Mouse (Mus musculus): ENCODE results near the gene Acvr1.
A peak's percentile ranks its signal among the peaks of the same experiment; 100 is the strongest.

Acvr1 gene

GRCm38 (mm10) chr2:58470290-58470689 lies 96.7 kb downstream of the Acvr1 start:
- no peak for DNase-seq

GRCm38 (mm10) chr2:58469816-58470215 lies 97.1 kb downstream of the Acvr1 start, which contains the start of gene Gm17409:
TSS of gene Gm17409 (plus strand) at chr2:58470116.
- no peak for DNase-seq

DNA sequence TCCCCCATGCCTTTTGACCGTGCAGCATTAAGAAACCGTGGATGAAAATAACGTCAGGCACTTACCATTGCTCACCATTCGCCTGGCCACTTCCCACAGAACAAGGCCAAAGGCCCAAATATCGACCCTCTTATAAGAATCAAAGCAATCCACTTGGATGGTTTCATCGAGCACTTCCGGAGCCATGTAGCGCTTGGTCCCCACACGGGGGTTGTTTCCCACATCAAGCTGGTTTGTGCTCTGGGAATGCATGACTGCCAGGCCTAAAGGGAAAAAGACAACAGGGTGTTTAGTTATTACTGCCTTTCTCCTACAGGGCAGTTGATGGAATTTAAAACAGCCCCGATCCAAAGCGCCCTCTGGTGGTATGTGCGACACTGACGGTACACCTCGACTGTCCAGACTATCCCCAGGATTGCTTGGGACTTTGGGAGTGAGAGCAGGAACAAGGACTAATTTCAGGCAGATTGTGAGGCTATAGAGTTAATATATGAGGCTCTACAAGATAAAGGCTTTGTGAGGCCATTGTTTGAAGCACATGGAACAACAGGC lies 108.1 kb downstream of the Acvr1 start:
- peak; percentile 57 for DNase-seq

DNA sequence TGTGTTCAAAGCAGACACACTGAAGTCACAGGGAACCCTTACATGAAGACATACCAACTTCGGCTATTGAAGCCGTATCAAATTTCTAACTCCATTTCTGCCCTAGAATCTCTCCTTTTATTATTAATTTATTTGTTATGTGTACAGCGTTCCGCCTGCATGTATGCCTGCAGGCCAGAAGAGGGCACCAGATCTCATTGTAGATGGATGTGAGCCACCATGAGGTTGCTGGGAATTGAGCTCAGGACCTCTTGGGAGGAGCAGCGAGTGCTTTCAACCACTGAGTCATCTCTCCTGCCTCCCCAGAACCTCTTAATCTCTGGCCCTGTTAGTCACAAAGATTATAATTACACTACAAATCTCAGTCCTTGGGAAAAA lies 109.5 kb downstream of the Acvr1 start:
- DNase-seq = no peak

GRCm38 (mm10) chr2:58456843-58457487 lies 110.0 kb downstream of the Acvr1 start:
- DNase-seq = no peak

GRCm38 (mm10) chr2:58454095-58454865 lies 112.7 kb downstream of the Acvr1 start:
- DNase-seq = no peak

DNA sequence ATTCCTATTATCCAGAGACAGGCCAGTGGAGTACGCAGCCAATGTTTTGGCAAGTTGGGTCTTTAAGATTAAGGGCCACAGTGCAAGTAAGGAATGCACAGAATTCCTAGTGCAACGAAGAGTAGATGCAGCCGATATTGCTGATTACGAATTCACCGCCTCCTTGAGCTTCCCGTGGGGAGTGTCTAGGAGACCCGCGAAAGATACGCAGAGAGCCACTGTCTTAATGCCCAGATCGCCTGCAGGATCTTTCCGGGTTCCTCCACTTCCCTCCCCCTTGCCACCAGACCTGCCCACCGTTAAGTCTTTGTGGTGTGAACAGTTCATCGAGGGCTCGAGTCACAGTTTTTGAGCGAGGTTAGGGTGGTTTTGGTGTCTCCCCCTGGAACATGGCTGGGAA lies 120.0 kb downstream of the Acvr1 start:
- DNase-seq = no peak

- DNase-seq = no peak
Measured at GRCm38 (mm10) chr2:58443163-58443562, 123.8 kb downstream of the Acvr1 start.

DNA sequence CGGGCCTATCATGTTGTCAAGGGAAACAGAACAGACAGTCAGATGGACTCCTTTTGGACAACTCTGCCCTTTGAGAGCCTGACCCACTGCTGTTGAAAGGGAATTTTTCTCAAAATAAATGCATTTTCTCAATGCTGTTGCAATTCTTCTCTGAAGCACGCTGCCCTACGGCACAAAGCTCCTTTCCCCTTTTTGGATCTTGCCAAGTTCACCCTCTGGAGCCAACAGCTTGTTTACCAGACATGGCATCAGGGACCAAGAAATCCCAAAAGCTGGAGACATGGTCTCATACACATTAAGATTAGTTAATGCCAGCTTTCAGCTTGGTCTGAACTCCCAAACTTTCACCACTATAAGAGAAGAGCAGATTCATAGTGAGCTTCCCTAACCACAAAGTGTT lies 130.0 kb downstream of the Acvr1 start:
- DNase-seq = no peak

DNA sequence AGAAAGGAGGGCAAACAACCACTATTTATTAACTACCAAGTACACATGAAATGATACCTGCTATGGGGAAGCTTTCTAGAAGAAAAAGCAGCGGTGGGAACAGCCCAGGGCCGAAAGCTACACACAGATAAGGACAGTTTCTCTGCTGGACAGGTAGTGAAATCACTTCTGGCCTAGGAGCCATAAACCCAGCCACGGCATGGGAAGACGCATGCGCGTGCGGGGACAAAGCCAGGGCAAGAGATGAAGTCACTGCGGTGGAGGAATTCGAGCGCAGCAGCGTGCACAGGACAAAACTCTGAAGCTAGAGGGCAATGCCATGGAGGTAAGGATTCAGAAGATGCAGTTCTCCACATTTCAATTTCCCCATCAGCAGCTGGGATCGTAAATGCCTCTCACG lies 131.4 kb downstream of the Acvr1 start:
- DNase-seq = no peak

- DNase-seq = no peak
Measured at GRCm38 (mm10) chr2:58434438-58434837, 132.5 kb downstream of the Acvr1 start.

DNA sequence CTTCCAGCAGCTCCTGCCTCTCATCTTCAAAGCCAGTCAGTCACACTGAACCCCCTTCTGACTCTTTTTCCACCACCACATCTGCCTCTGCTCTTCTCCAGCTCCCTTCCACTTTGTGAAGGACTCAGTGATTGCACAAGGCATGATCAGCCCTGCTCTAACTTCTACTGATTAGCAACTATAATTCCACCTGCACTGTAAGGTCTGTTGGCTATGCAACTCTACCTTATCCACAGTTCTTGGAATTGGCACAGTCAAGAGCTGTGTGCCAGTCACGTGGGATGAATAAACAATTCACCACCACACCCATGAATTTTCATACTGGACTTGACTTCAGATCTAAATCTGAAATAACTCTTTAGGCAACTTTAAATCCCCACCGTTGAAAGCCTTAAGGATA lies 133.6 kb downstream of the Acvr1 start:
- no peak for DNase-seq

DNA sequence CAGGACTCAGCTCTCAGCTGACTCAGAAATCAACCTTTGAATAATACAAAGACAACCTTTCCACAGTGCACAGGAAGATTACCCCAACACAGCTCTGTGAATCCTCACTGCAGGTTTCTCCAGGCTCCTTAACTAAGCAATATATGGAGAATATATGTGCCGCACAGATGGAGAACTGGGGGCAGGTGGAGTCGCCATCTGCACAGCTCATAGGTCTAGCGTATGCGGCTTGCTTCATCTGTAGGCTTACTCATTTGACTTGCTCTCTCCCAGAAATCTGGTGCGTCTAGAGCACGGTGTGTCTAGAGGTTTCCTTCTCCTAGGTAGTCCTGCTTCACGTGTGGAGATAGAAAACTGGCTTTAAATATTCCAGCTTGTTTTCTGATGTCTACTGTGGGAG lies 134.7 kb downstream of the Acvr1 start:
- no peak for DNase-seq

DNA sequence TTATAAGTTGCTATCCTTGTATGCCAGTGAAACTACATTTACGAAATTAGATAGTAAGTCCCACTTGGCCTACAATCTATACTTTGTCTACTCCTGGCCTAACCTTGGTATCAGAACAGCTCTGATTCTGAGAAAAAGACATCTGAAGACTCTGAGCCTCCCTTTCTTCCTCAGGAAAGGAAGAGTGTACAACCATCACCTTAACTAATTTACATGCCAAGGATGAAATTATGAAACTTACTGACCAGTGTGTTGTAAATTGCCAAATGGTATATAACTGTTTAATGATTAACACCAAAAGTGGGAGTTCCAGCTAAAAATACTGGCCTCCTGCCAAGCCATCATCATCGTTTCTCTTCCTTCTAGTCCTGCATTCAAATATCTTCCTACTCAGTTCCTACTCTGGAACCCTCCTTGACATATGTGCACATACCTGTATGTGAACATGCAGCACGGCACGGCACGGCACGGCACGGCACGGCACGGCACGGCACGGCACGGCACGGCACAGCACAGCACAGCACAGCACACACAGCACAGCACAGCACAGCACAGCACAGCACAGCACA lies 141.4 kb downstream of the Acvr1 start:
- DNase-seq = no peak

GRCm38 (mm10) chr2:58423319-58423718 lies 143.6 kb downstream of the Acvr1 start:
- no peak for DNase-seq

GRCm38 (mm10) chr2:58419571-58419970 lies 147.4 kb downstream of the Acvr1 start:
- DNase-seq = no peak

- no peak for DNase-seq
Measured at GRCm38 (mm10) chr2:58418109-58418508, 148.8 kb downstream of the Acvr1 start.

DNA sequence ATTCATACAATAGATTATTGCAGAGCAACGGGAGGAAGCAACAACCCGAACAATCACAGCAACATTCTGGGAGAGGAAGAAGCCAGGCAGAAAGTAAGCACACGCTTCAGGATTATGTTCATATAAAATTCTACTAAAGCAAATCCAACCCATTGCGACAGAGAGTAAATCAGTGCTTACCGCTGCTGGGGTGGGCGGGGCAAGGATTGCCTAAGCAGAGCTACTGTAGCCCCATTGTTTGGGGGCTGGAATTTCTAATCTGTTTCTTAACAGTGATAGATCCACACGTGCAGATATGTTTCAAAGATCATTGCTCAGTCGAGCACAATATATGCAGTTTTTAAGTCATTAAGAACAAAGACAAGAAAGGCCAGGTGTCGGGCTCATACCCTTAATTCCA lies 149.3 kb downstream of the Acvr1 start:
- DNase-seq = no peak

DNA sequence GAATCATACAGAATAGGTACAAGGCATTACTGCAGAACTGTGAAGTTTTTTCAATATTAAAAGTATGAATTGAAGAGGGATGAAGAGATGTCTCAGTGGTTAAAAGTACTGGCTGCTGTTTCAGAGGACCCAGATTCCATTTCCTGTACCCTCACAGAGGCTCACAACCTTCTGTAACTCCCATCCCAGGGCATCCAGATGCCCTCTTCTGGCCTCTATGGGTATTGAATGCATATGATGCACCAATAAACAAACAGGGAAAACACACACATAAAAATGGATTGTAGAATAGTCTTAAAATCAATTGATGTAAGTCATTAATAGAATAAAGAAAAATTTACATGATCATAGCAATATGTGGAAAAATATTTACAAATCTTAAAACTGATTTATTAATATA lies 151.9 kb downstream of the Acvr1 start:
- DNase-seq = no peak

GRCm38 (mm10) chr2:58408926-58409634 lies 157.9 kb downstream of the Acvr1 start:
- DNase-seq = no peak

GRCm38 (mm10) chr2:58403481-58403880 lies 163.5 kb downstream of the Acvr1 start:
- DNase-seq = no peak

DNA sequence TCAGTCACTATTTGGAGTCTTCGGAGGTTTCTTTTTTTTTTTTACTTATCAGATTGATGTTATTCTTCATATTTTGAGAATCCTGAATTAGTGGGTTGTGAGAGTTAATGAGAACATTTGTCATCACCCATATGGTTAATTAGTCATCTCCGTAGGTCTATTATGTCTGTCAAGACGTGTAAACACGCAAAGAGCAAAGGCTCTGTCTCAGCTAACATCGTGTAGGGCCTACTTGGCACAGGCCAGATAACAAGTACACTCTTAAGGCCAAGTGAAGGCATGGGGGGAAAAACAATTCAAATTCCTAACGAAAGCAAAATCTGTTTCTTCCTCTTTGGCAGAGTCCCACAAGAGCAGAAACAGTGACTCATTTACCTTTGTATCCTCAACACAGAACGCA lies 178.4 kb downstream of the Acvr1 start:
- no peak for DNase-seq

- no peak for DNase-seq
Measured at GRCm38 (mm10) chr2:58380020-58380419, 186.9 kb downstream of the Acvr1 start.
